8 mouse cellular contexts compared by ENCODE assay signal in genomic region chr9:110053305-110054079, GRCm38 (mm10).
DNase-seq lines count a peak whose midpoint lies in the region; ATAC-seq and TF ChIP-seq lines count a peak whose summit lies in the region.

No protein-coding gene starts in this region.

- no peak for TF ChIP-seq EP300 in heart, postnatal 0 days (IDR thresholded peaks at IDR 0.05; ENCODE audit: low read depth)

- H3K27me3 ChIP-seq in limb, embryonic 13.5 days: no peaks in the 10 kb centered on the region
- H3K27me3 ChIP-seq in limb, embryonic 10.5 days (ENCODE audit: low read depth, poor library complexity, severe bottlenecking): no peaks in the 10 kb centered on the region
- H3K27me3 ChIP-seq in heart, postnatal 0 days (ENCODE audit: control insufficient read depth, insufficient read depth, low read length): no peaks in the 10 kb centered on the region

- H3K27ac ChIP-seq in limb, embryonic 13.5 days: no peak overlapping the region
- H3K27ac ChIP-seq in limb, embryonic 10.5 days: no peak overlapping the region
- 0 out of 2 replicates have a peak overlapping the region, but pooled peaks have one; percentile 12 for H3K27ac ChIP-seq in embryonic fibroblast, embryonic 13.5 days (ENCODE audit: insufficient read depth, low read length)
- peak overlapping the region; percentile 76 for H3K27ac ChIP-seq in heart, postnatal 0 days (ENCODE audit: low read depth)

- peaks cover 17% of the 10 kb centered on the region; the same call in 1 of the 2 replicates for H3K4me1 ChIP-seq in limb, embryonic 13.5 days
- H3K4me1 ChIP-seq in limb, embryonic 10.5 days: peaks cover 17% of the 10 kb centered on the region; the same call in 1 of the 2 replicates
- peaks cover 5% of the 10 kb centered on the region; the same call in 1 of the 2 replicates for H3K4me1 ChIP-seq in embryonic fibroblast, embryonic 13.5 days (ENCODE audit: control insufficient read depth, insufficient read depth, low read length)
- peaks cover 19% of the 10 kb centered on the region for H3K4me1 ChIP-seq in heart, postnatal 0 days (ENCODE audit: control insufficient read depth, insufficient read depth)

- H3K9ac ChIP-seq in limb, embryonic 13.5 days: peak overlapping the region; percentile 8; the same call in 1 of the 2 replicates
- no peak overlapping the region for H3K9ac ChIP-seq in heart, postnatal 0 days (replicated peaks; ENCODE audit: low read depth, low read length)

- peaks cover 12% of the 10 kb centered on the region for H3K36me3 ChIP-seq in limb, embryonic 13.5 days
- H3K36me3 ChIP-seq in limb, embryonic 10.5 days: peaks cover 5% of the 10 kb centered on the region; the same call in 1 of the 2 replicates
- no peaks in the 10 kb centered on the region for H3K36me3 ChIP-seq in heart, postnatal 0 days (replicated peaks; ENCODE audit: control insufficient read depth, insufficient read depth, low read length)

- 62% methylated on average over 8 of the region's 8 CpGs for WGBS in limb, embryonic 13.5 days
- 59% methylated on average over 8 of the region's 8 CpGs for WGBS in limb, embryonic 10.5 days
- 26% methylated on average over 8 of the region's 8 CpGs for WGBS in heart, postnatal 0 days

- no peak for TF ChIP-seq POLR2A in embryonic fibroblast, embryonic 13.5 days (IDR thresholded peaks at IDR 0.05; ENCODE audit: low read depth, low read length)

- intact Hi-C loops in left cerebral cortex, postnatal 25 days (cut with DNase I): loop anchor here (2.0 kb wide), 1 partner anchor 123 kb away; the partner anchor contains the start of gene Map4

- DNase-seq in limb, embryonic 10.5 days (ENCODE audit: low spot score): no peak
- peak; percentile 44 for DNase-seq in heart, postnatal 0 days (ENCODE audit: low spot score)
- DNase-seq in left cerebral cortex, postnatal 25 days (ENCODE audit: low spot score in 2 of 2): peak; percentile 56 to 81
- peak; percentile 44 to 55 for DNase-seq in right cerebral cortex, postnatal 36 days (ENCODE audit: low spot score in 2 of 2)
- no peak for DNase-seq in kidney, postnatal 4 days
- DNase-seq in kidney, postnatal 36 days: no peak

- TF ChIP-seq CTCF in embryonic fibroblast, embryonic 13.5 days (IDR thresholded peaks at IDR 0.05; ENCODE audit: borderline replicate concordance, insufficient read depth, low read length): no peak
- no peak for TF ChIP-seq CTCF in heart, postnatal 0 days (IDR thresholded peaks at IDR 0.05; ENCODE audit: low read depth)

- no peaks in the 10 kb centered on the region for H3K9me3 ChIP-seq in limb, embryonic 13.5 days
- H3K9me3 ChIP-seq in limb, embryonic 10.5 days (replicated peaks): no peaks in the 10 kb centered on the region
- H3K9me3 ChIP-seq in heart, postnatal 0 days (replicated peaks; ENCODE audit: control insufficient read depth, low read length): no peaks in the 10 kb centered on the region

- no peak overlapping the region for H3K4me2 ChIP-seq in limb, embryonic 13.5 days (replicated peaks)
- peak overlapping the region; percentile 13; the same call in 1 of the 2 replicates for H3K4me2 ChIP-seq in heart, postnatal 0 days (ENCODE audit: low read depth, low read length)

- H3K4me3 ChIP-seq in limb, embryonic 13.5 days: no peak overlapping the region
- no peak overlapping the region for H3K4me3 ChIP-seq in limb, embryonic 10.5 days
- no peak overlapping the region for H3K4me3 ChIP-seq in embryonic fibroblast, embryonic 13.5 days (ENCODE audit: insufficient read depth, low read length)
- no peak overlapping the region for H3K4me3 ChIP-seq in heart, postnatal 0 days (ENCODE audit: low read depth, low read length)

- no peak for ATAC-seq in limb, embryonic 13.5 days (ENCODE audit: low FRiP score, low read depth)
- ATAC-seq in heart, postnatal 0 days (ENCODE audit: insufficient read depth, low read depth): peak; percentile 76

Comparison
In these comparisons a context has a peak if more than half of its experiments do, and no peak if none do; other contexts are left out.
1. H3K27ac ChIP-seq: peak in embryonic fibroblast, embryonic 13.5 days (single experiment) and heart, postnatal 0 days (single experiment); none in limb, embryonic 13.5 days (single experiment) and limb, embryonic 10.5 days (single experiment).
2. DNase-seq: peak in heart, postnatal 0 days (single experiment), left cerebral cortex, postnatal 25 days (2 of 2) and right cerebral cortex, postnatal 36 days (2 of 2); none in limb, embryonic 10.5 days (single experiment), kidney, postnatal 4 days (0 of 2) and kidney, postnatal 36 days (0 of 2).